7 mouse cellular contexts compared by ENCODE assay signal in the genomic region with DNA sequence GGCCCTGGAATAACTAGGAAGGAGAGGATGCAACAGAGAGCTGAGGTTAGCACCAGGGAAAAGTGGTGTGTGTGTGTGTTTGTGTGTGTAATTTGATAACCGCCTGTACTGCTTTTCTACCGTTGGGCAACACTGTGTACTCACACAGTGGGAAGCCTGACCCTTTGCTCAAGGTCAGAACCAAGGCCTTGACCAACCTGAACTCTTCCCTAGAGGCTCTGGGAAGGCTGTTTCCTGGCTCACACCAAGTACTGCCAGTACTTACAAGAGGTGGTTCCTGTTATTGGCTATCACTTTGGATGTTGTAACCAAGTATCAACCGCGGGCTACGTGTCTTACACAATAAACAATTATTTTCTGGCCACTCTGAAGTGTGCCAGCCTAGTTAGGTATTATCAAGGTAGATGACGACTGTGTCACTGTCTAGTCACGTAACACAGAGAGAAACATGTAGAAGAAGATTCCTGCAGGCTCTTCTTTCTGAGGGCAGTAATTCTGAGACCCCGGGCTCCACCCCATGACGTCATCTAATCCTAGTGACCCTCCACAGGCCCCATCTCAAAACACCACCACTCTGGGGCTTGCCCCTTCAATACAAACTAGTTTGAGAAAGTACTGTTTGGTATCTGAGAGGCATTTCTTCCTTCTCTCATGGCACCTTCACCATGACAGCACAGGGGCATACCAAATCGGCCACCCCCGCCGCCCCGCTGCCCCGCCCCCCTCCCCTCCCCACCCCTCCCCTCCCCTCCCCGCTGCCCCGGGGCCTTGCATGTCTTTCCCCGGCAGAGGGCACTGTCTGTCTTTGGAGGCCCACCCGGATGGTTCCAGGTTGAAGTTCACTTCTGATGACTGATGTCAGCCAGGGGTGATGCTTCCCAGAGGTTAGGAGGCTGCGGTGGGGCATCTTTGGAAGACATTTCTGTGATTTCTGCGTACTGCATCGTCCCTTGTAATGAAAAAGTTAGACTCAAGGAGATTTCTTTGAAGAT.
DNase-seq lines count a peak whose midpoint lies in the region; ATAC-seq lines count a peak whose summit lies in the region.

No protein-coding gene starts in this region.

- H3K9me3 ChIP-seq in limb, embryonic 15.5 days = peaks cover 7% of the 10 kb centered on the region; the same call in 1 of the 2 replicates
- H3K9me3 ChIP-seq in midbrain, embryonic 16.5 days (replicated peaks; ENCODE audit: control insufficient read depth, low read length, poor library complexity, severe bottlenecking) = no peaks in the 10 kb centered on the region

- no peaks in the 10 kb centered on the region for H3K36me3 ChIP-seq in limb, embryonic 15.5 days
- no peaks in the 10 kb centered on the region for H3K36me3 ChIP-seq in midbrain, embryonic 16.5 days (ENCODE audit: control insufficient read depth, insufficient read depth, low read length)

- WGBS in limb, embryonic 15.5 days = 32% methylated on average over 18 of the region's 21 CpGs
- 40% methylated on average over 15 of the region's 21 CpGs for WGBS in midbrain, embryonic 16.5 days

- 0 out of 2 replicates have a peak overlapping the region, but pooled peaks have one; percentile 19 for H3K4me2 ChIP-seq in limb, embryonic 15.5 days
- H3K4me2 ChIP-seq in midbrain, embryonic 16.5 days (ENCODE audit: low read length) = peak overlapping the region; percentile 19

- H3K9ac ChIP-seq in limb, embryonic 15.5 days = no peak overlapping the region
- H3K9ac ChIP-seq in midbrain, embryonic 16.5 days (ENCODE audit: low read depth, low read length) = no peak overlapping the region

- ATAC-seq in CD4-positive, CD25-positive, alpha-beta regulatory T cell, adult 4 months = peak; percentile 72
- ATAC-seq in limb, embryonic 15.5 days (ENCODE audit: insufficient number of reproducible peaks, low FRiP score, low TSS enrichment, low read depth) = 0 out of 2 replicates have a peak, but pooled peaks have one; percentile 25
- ATAC-seq in midbrain, embryonic 16.5 days = peak; percentile 44; the same call in 1 of the 2 replicates

- no peak overlapping the region for H3K27ac ChIP-seq in limb, embryonic 15.5 days
- no peak overlapping the region for H3K27ac ChIP-seq in midbrain, embryonic 16.5 days (ENCODE audit: low read length)

- DNase-seq in B cell, adult 2 months = peak; percentile 54 to 56
- peak; percentile 13 for DNase-seq in embryo, embryonic 11.5 days (ENCODE audit: low read depth, low spot score)
- peak; percentile 36 to 57 for DNase-seq in heart, postnatal 14 days
- no peak for DNase-seq in urinary bladder, adult 2 months (ENCODE audit: low spot score)

- no peaks in the 10 kb centered on the region for H3K27me3 ChIP-seq in limb, embryonic 15.5 days
- no peaks in the 10 kb centered on the region for H3K27me3 ChIP-seq in midbrain, embryonic 16.5 days (ENCODE audit: control insufficient read depth, insufficient read depth, low read depth, low read length)

- H3K4me3 ChIP-seq in limb, embryonic 15.5 days = no peak overlapping the region
- H3K4me3 ChIP-seq in midbrain, embryonic 16.5 days (ENCODE audit: low read depth, low read length) = no peak overlapping the region

- H3K4me1 ChIP-seq in limb, embryonic 15.5 days = peaks cover 8% of the 10 kb centered on the region; the same call in 1 of the 2 replicates
- 0 out of 2 replicates have a peak, but pooled peaks cover 4% of the 10 kb centered on the region for H3K4me1 ChIP-seq in midbrain, embryonic 16.5 days (ENCODE audit: control insufficient read depth, insufficient read depth, low read length)

- intact Hi-C loops in heart, postnatal 14 days (cut with DNase I) = loop anchor here (1.0 to 5.0 kb wide), 2 partner anchors 64 to 195 kb away; no protein-coding TSS in a partner anchor
